Mouse (Mus musculus) neutrophil, adult 5-6 weeks (primary cell): Measurements from ENCODE around the gene Gm20388. TPM values are rescaled to one million over a fixed set of nuclear protein-coding genes. Genes with fewer than 3 reads are reported as not detected.

Source experiments
- ATAC-seq: fragments of 151-379, 151-347 bp; 2 replicates; pipeline ENCODE4 v1.8.0; 2017; ENCODE audit warnings: mild to moderate bottlenecking, moderate TSS enrichment; ENCODE audit not compliant: insufficient number of reproducible peaks, poor library complexity, low FRiP score, severe bottlenecking; ENCODE audit errors: extremely low read depth
- total RNA-seq: library from RNA; stranded (forward); fragments of 200-1000 nt; gene quantifications from 2 replicates; pipeline ENCODE4 v1.2.3, GENCODE M21; 2017

Gene Gm20388
- total RNA-seq, 1 experiment from 2014 or later: 10.8 TPM

DNA sequence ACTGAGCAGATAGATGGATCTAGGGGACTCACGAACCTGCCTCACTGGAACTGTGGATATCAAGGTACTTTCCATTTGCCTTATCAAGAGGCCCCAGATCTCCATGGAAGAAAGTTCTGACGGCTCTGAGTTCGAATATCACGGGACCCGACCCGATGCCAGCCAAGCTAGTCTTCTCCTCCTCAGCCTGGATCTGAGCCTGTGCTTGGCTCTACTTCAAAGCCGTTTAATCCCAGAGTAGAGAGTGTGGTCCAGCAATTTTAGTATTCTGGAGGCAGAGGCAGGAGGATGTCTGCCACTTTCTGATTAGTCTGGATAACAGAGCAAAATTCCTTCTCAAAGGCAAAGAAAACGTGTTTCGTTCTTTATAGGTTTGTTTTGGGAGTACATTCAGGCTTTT, 1024.0 kb downstream of the Gm20388 start:
- ATAC-seq: no peak

DNA sequence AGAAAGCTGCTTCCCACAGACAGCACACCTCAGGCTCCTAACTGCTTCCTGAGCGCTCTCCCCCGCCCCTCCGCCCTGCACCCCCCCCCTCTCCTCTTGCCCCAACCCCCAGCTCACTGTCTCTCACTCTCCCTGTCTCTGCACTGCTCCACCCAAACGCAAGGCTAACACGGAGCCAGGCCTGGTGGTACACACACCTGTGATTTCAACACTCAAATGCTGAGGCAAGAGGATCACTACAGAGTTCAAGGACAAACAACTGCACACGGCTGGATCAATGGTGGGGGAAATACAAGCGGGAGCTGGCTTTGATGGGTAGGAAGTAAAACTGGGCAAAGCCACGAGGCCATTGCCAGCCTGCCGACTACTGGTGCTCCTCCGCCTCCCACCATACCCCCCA, 1026.0 kb downstream of the Gm20388 start:
- no peak for ATAC-seq

DNA sequence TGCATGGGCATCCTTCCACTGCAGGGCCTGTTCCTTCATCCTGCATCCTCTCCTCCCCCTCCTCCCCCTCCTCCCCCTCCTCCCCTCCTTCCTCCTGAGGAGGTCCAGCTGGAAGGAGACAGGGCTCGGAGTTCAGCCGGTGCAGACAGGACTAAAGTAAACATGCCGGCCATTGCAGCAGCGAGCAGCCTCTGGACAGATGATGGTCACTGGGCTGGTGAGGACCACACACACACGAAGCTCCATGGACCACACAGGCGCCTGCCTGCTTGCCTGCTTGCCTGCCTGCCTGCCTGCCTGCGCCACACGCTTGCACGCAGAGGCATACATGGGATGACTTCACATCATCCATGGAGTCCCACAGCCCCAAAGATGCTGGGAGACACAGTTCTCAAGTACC, 1026.8 kb downstream of the Gm20388 start:
- no peak for ATAC-seq

DNA sequence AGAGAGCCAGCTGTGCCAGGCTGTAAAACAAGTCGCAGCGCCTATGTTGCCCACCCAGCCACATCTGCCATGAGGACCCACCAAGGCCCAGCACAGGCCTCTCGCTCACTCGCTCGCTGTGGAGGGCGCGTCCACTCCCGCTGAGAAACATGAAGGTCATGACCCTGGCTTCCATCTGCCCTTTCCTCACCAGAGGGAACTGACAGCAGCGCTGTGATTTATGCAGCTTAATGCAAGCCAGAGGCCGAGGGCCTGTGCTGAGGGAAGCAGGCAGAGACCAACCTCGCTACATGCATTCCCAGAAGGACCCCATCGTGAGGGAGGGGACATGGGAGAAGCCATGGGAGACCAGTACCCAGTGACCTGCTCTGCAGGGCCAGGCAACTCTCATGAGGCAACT, 1029.6 kb downstream of the Gm20388 start:
- ATAC-seq: no peak

- no peak for ATAC-seq
Measured at GRCm38 (mm10) chr8:120947240-120947639, 1036.6 kb downstream of the Gm20388 start.

DNA sequence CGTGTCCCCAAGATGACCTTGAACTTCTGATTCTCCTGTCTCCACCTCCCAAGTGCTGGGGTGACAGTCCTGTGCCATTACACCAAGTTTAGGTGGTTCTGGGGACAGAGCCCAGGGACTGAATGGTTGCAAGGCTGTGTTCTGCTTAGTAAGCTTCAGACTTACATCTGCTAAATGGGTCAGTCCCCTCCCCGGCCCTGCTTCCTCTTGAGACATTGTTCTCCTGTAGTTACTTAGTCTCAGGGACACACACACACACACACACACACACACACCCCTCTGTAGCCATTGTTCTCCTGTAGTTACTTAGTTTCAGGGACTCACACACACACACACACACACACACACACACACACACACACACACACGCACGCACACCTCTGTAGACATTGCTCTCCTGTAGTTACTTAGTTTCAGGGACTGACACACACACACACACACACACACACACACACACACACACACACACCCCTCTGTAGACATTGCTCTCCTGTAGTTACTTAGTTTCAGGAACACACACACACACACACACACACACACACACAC, 1037.5 kb downstream of the Gm20388 start:
- no peak for ATAC-seq

DNA sequence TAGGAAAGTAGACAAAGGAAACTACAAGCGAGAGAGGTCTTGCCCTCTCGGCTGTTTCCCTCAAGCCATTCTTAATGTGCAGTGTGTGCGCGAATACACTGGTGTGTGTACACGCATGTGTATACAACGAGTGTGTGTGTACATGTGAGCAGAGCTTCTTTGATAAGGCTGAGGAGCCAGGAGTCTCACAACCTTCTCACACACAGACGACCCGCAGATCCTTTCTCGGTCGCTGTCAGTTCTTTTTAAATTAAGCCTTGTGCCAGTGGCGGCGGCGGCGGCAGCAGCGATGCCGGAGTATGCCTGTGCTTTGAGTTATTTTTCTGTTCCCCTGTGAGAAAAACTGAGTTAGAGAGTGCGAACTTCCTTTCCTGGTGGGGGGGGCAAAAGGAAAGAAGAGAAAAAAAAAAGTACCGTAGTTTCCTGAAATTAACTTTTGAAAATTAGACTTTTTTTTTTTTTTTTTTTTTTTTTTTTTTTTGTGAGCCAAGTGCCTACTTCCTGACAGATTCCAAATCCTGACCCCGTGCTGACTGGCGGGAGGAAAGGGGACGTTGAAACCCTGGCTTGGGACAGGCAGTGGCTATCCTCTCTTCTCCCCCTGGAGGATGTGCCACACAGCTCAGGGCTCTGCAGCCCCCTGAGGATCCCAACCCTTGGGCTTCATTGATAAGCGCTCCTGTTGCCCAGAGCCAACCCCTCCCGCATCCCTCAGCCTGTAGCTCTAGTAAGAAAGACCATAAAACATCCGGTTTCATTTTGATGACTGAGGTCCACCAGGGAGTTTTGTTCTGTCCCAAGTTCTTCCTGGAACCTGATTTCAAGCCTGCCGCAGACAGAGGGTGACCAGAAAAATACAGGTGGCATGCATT, 1038.2 kb downstream of the Gm20388 start:
- ATAC-seq: no peak

DNA sequence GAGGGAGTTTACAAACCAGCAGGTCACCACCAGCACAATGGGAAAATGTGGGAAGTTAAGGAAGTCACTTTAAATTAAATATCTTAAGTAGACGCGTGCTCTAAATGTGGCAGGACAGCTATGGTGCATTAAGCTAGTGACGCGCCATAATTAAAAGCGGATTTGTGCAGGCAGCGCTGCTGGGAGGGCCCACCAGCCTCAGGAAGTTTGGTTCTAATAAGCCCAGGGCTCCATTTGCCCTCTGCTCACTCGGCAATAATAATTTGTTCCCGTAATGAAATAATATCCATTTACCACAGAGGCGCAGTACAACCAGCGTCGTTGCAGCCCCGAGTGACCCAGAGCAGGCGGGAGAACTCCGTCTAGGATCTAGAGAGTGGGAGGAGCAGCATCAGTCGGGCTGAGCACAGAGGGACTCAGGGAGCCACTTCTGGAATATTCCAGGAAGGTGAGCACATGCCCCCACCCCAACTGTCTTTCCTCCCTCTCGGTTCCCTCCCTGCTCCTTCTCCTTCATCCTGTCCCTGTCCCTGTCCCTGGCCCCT, 1040.1 kb downstream of the Gm20388 start:
- ATAC-seq: no peak

DNA sequence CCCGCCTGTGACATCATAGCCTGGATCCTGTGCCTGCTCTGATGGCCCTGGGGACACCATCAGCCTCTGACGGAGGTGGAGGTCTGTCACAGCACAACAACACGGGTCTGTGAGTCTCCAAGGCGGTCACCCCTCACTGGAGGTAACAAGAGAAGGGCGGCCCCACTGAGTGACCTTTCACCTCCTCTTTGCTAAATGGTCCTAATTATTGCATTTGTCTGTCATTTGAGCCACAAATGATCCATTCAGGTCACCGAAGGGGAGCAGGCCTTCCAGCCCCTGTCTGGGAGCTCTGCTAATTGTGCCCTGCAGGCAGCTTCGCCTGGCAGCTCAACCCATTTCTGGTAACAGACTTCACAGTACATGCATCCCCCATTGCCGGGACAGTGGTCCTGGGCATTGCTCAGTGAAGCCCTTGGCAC, 1048.8 kb downstream of the Gm20388 start:
- no peak for ATAC-seq

GRCm38 (mm10) chr8:120962606-120963380, 1052.2 kb downstream of the Gm20388 start:
- no peak for ATAC-seq

- ATAC-seq: no peak
Measured at GRCm38 (mm10) chr8:120966557-120966956, 1055.9 kb downstream of the Gm20388 start.

DNA sequence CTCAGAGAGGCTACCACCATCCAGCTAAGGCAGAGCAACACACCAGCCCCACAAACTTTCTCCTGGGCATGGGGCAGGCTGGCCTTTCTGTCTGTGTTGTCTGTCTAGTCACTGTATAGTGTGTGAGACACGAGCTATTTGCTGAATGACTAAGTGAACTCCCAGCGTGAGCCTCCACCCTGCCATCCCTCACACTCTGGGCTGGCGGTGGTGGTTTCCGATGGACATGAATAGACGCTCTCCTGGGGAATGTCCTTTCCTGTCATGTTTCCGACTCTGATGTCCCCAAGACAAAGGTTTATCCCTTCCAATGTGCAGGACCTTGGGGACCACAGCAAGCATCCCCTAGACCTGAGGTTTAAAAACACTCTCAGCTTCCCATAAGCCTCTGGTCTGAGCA, 1057.7 kb downstream of the Gm20388 start:
- ATAC-seq: no peak

GRCm38 (mm10) chr8:120970346-120970745, 1059.7 kb downstream of the Gm20388 start:
- no peak for ATAC-seq

GRCm38 (mm10) chr8:120971691-120972469, 1061.2 kb downstream of the Gm20388 start:
- ATAC-seq: no peak

DNA sequence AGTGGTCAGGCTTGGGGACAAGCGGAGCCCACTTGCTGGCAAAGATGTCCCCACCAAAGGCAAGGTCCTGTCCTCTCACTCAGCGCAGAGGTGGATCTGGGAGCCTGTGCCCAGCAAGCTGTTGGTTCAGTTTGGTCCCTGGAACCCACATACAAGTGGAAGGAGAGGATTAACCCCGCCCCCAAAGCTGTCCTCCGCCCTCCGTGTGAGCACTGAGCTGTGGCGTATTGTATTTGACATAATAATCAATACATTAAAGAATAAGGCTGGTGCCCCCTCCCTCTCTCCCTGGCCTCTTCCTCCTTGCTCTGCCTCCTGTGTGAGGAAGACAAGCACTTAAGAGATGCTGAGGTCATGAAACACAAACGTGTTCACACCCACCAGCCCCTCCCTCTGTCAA, 1062.4 kb downstream of the Gm20388 start:
- no peak for ATAC-seq

DNA sequence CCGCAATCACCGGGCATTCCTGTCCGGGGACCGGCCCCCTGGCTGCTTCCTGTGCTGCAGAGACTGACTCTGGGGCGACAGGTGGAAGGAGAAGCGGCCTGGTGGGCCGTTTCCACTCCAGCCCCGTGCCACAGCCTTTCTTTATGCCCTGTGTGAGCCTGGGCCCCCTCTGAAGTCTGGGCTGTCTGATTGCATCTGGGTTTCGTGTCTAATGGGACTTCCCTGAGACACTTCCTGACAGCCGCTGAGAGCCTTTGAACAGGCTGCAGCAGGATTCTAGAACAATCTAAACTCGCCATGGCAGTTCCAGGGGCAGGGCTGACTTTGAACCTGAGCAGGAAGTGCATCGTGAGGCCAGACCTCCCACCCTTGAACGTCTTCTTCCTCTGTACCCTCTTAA, 1066.5 kb downstream of the Gm20388 start:
- ATAC-seq: no peak

DNA sequence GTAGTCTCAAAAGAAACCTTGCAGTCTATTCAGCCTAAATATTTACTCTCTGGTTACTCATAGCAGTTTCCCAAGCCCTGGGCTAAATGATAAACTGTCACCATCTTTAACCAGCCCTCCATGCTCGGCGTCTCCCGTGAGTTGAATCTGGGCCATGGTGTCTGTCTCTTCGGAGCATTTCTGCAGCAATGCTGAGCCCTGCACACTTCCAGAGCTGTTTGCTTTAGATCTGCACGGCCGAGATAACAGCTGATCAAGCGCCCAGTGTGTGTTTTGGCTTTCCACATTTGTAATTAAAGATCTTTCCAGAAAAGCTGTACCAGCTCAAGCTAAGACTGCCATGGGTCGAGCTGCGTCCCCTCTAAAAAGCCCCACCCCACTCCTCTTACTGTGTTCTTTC, 1068.6 kb downstream of the Gm20388 start:
- no peak for ATAC-seq

GRCm38 (mm10) chr8:120980948-120981347, 1070.3 kb downstream of the Gm20388 start:
- no peak for ATAC-seq

- ATAC-seq: no peak
Measured at GRCm38 (mm10) chr8:120984888-120985287, 1074.2 kb downstream of the Gm20388 start.
